Mouse (Mus musculus) E14TG2a.4 (cell line): ENCODE measurements around the gene Gnao1.

Experiments
- CTCF ChIP-seq: conservative IDR thresholded peaks from 2 replicates; pipeline ENCODE4 v1.5.1; 2014; ENCODE audit warnings: low read length
- NANOG ChIP-seq: IDR thresholded peaks from 2 replicates; pipeline ENCODE4 v1.6.1; 2014; ENCODE audit warnings: borderline replicate concordance, low read length, mixed read lengths
- POU5F1 ChIP-seq: IDR thresholded peaks from 2 replicates; pipeline ENCODE4 v1.6.1; 2014; ENCODE audit warnings: low read length, borderline replicate concordance

DNA sequence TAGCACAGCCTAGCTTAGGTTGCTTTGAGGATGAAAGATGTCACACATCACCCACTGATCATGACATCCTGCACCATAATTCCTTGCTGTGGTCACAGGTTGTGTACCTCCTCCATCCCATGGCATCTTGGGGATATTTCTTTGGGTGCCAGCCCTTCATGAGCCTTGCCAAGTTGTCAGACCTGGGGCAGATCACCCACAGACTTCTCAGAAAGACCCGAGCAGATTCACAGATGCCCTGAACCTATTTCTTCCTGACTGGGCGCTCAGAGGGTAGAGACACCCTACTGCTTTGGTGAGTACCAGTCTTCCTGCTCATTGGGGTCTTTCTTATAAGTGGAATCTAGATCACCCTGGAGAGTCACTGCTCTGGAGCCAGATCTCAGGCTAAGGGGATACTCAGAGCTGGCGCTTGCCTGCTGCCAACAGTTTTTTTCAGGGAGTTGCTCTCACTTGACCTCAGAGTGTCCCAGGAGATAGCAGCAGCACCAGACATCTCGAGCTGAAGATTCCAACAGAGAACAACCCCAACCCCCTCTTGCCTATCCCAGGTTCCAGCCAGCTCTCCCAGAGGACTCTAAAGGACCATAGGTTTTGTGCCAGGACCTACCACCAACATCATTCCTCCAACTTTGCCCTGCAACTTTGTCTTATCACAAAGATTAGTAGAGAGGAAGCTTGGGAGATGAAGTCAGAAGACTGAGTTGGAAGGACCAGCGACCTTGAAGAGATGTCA lies 58.9 kb downstream of the Gnao1 start:
- no peak for TF ChIP-seq CTCF
- TF ChIP-seq POU5F1, result no peak
- no peak for TF ChIP-seq NANOG
